Mouse (Mus musculus): ENCODE measurements at regions not wholly inside any gene's neighbourhood (a gene's known extent, or its start where the extent isn't known, plus 50 kb on each side); places are given as distances from the start of the nearest gene placed in this dataset.

GRCm38 (mm10) chr8:117863837-117864236 is 62.1 kb upstream of the Mphosph6 start:
- no peaks in the 10 kb centered on the region for H3K27me3 ChIP-seq (ENCODE audit: control insufficient read depth, insufficient read depth, low read length)
- no peaks in the 10 kb centered on the region for H3K4me1 ChIP-seq (replicated peaks; ENCODE audit: control insufficient read depth, insufficient read depth)
- 40% methylated on average over 2 of the region's 2 CpGs for WGBS

GRCm38 (mm10) chr8:117862318-117862717 is 60.6 kb upstream of the Mphosph6 start:
- Histone ChIP-seq H3K27me3 (ENCODE audit: control insufficient read depth, insufficient read depth, low read length) (no peaks in the 10 kb centered on the region), H3K36me3 (ENCODE audit: control insufficient read depth, insufficient read depth, low read length) (no peaks in the 10 kb centered on the region), H3K4me3 (ENCODE audit: low read depth, low read length) (no peak overlapping the region), H3K9me3 (ENCODE audit: control insufficient read depth, low read length) (no peaks in the 10 kb centered on the region), H3K4me1 (replicated peaks; ENCODE audit: control insufficient read depth, insufficient read depth) (no peaks in the 10 kb centered on the region), H3K27ac (replicated peaks) (no peak overlapping the region), H3K9ac (ENCODE audit: low read length) (no peak overlapping the region), H3K4me2 (replicated peaks; ENCODE audit: low read depth) (no peak overlapping the region)
- 79% methylated on average over 2 of the region's 2 CpGs for WGBS
- DNase-seq (ENCODE audit: low spot score) (no peak), ATAC-seq (ENCODE audit: low FRiP score, low TSS enrichment) (no peak)
- no peak for TF ChIP-seq EP300 (optimal IDR thresholded peaks at IDR 0.05)
- TF ChIP-seq CTCF (IDR thresholded peaks at IDR 0.05; ENCODE audit: low read depth), result peak; percentile 31

More at GRCm38 (mm10) chr8:117863837-117864236, 62.1 kb upstream of the Mphosph6 start:
- no peak overlapping the region for H3K9ac ChIP-seq (ENCODE audit: low read length)
- DNase-seq (ENCODE audit: low spot score) (peak; percentile 84), ATAC-seq (ENCODE audit: low FRiP score, low TSS enrichment) (peak; percentile 77)
- H3K4me2 ChIP-seq (replicated peaks; ENCODE audit: low read depth), result no peak overlapping the region
- H3K9me3 ChIP-seq (ENCODE audit: control insufficient read depth, low read length), result no peaks in the 10 kb centered on the region
- no peak overlapping the region for H3K4me3 ChIP-seq (ENCODE audit: low read depth, low read length)
- no peaks in the 10 kb centered on the region for H3K36me3 ChIP-seq (ENCODE audit: control insufficient read depth, insufficient read depth, low read length)
- no peak overlapping the region for H3K27ac ChIP-seq (replicated peaks)
- TF ChIP-seq EP300 (optimal IDR thresholded peaks at IDR 0.05) (no peak), CTCF (IDR thresholded peaks at IDR 0.05; ENCODE audit: low read depth) (peak; percentile 85)

- Histone ChIP-seq H3K4me1 (replicated peaks; ENCODE audit: control insufficient read depth, insufficient read depth) (no peaks in the 10 kb centered on the region), H3K9me3 (ENCODE audit: control insufficient read depth, low read length) (no peaks in the 10 kb centered on the region), H3K36me3 (ENCODE audit: control insufficient read depth, insufficient read depth, low read length) (no peaks in the 10 kb centered on the region), H3K4me3 (ENCODE audit: low read depth, low read length) (no peak overlapping the region), H3K9ac (ENCODE audit: low read length) (no peak overlapping the region), H3K4me2 (replicated peaks; ENCODE audit: low read depth) (no peak overlapping the region), H3K27ac (replicated peaks) (no peak overlapping the region), H3K27me3 (ENCODE audit: control insufficient read depth, insufficient read depth, low read length) (no peaks in the 10 kb centered on the region)
- DNase-seq (ENCODE audit: low spot score), result no peak
- TF ChIP-seq EP300 (optimal IDR thresholded peaks at IDR 0.05) (no peak), CTCF (IDR thresholded peaks at IDR 0.05; ENCODE audit: low read depth) (no peak)
- ATAC-seq (ENCODE audit: low FRiP score, low TSS enrichment), result no peak
- WGBS, result 23% methylated on average over 11 of the region's 11 CpGs
Observed at GRCm38 (mm10) chr8:117859734-117860133, 58.0 kb upstream of the Mphosph6 start.

GRCm38 (mm10) chr8:117859095-117859494 is 57.4 kb upstream of the Mphosph6 start:
- no peak for TF ChIP-seq CTCF (IDR thresholded peaks at IDR 0.05; ENCODE audit: low read depth)
- TF ChIP-seq EP300 (optimal IDR thresholded peaks at IDR 0.05), result no peak
- no peak overlapping the region for H3K4me3 ChIP-seq (ENCODE audit: low read depth, low read length)
- no peaks in the 10 kb centered on the region for H3K36me3 ChIP-seq (ENCODE audit: control insufficient read depth, insufficient read depth, low read length)
- DNase-seq (ENCODE audit: low spot score) (no peak), ATAC-seq (ENCODE audit: low FRiP score, low TSS enrichment) (no peak)
- H3K27me3 ChIP-seq (ENCODE audit: control insufficient read depth, insufficient read depth, low read length), result no peaks in the 10 kb centered on the region
- H3K4me2 ChIP-seq (replicated peaks; ENCODE audit: low read depth), result no peak overlapping the region
- WGBS, result 69% methylated on average over 7 of the region's 7 CpGs
- H3K27ac ChIP-seq (replicated peaks), result no peak overlapping the region
- no peak overlapping the region for H3K9ac ChIP-seq (ENCODE audit: low read length)
- no peaks in the 10 kb centered on the region for H3K9me3 ChIP-seq (ENCODE audit: control insufficient read depth, low read length)
- no peaks in the 10 kb centered on the region for H3K4me1 ChIP-seq (replicated peaks; ENCODE audit: control insufficient read depth, insufficient read depth)

- no peak overlapping the region for H3K27ac ChIP-seq (replicated peaks)
- no peak overlapping the region for H3K4me3 ChIP-seq (ENCODE audit: low read depth, low read length)
- 67% methylated on average over 13 of the region's 13 CpGs for WGBS
- DNase-seq (ENCODE audit: low spot score), result no peak
- TF ChIP-seq EP300 (optimal IDR thresholded peaks at IDR 0.05), result no peak
- no peak for TF ChIP-seq CTCF (IDR thresholded peaks at IDR 0.05; ENCODE audit: low read depth)
- H3K9ac ChIP-seq (ENCODE audit: low read length), result no peak overlapping the region
- H3K4me1 ChIP-seq (replicated peaks; ENCODE audit: control insufficient read depth, insufficient read depth), result no peaks in the 10 kb centered on the region
- H3K36me3 ChIP-seq (ENCODE audit: control insufficient read depth, insufficient read depth, low read length), result no peaks in the 10 kb centered on the region
- no peak overlapping the region for H3K4me2 ChIP-seq (replicated peaks; ENCODE audit: low read depth)
- no peak for ATAC-seq (ENCODE audit: low FRiP score, low TSS enrichment)
- no peaks in the 10 kb centered on the region for H3K9me3 ChIP-seq (ENCODE audit: control insufficient read depth, low read length)
- H3K27me3 ChIP-seq (ENCODE audit: control insufficient read depth, insufficient read depth, low read length), result no peaks in the 10 kb centered on the region
Observed at GRCm38 (mm10) chr8:117856121-117856520, 54.4 kb upstream of the Mphosph6 start.

- H3K9me3 ChIP-seq (ENCODE audit: control insufficient read depth, low read length), result no peaks in the 10 kb centered on the region
- no peaks in the 10 kb centered on the region for H3K36me3 ChIP-seq (ENCODE audit: control insufficient read depth, insufficient read depth, low read length)
- no peak for TF ChIP-seq EP300 (optimal IDR thresholded peaks at IDR 0.05)
- TF ChIP-seq CTCF (IDR thresholded peaks at IDR 0.05; ENCODE audit: low read depth), result no peak
- no peak for DNase-seq (ENCODE audit: low spot score)
- no peak overlapping the region for H3K4me2 ChIP-seq (replicated peaks; ENCODE audit: low read depth)
- no peak overlapping the region for H3K4me3 ChIP-seq (ENCODE audit: low read depth, low read length)
- H3K27ac ChIP-seq (replicated peaks), result no peak overlapping the region
- WGBS, result 91% methylated on average over 7 of the region's 7 CpGs
- no peaks in the 10 kb centered on the region for H3K27me3 ChIP-seq (ENCODE audit: control insufficient read depth, insufficient read depth, low read length)
- no peak overlapping the region for H3K9ac ChIP-seq (ENCODE audit: low read length)
- ATAC-seq (ENCODE audit: low FRiP score, low TSS enrichment), result no peak
- H3K4me1 ChIP-seq (replicated peaks; ENCODE audit: control insufficient read depth, insufficient read depth), result no peaks in the 10 kb centered on the region
Observed at GRCm38 (mm10) chr8:117854942-117855491, 53.3 kb upstream of the Mphosph6 start.
